Mouse (Mus musculus) lung, embryonic 15.5 days (tissue): ENCODE measurements around the gene 4833423E24Rik. TPM values are rescaled to one million over a fixed set of nuclear protein-coding genes. Genes with fewer than 3 reads are reported as not detected.

Experiments used
- ATAC-seq: fragments of 200-750 bp; cut with Nextera tagmentation; 2 replicates; pipeline ENCODE4 v1.8.0; 2017; ENCODE audit warnings: moderate number of reproducible peaks, borderline replicate concordance; ENCODE audit not compliant: low FRiP score, low TSS enrichment; ENCODE audit errors: extremely low read depth
- H3K27ac ChIP-seq: fragments of 300-500 bp; sonication (generic); 2 replicates; pipeline ENCODE4 v1.5.1; 2015; ENCODE audit warnings: moderate library complexity, mild to moderate bottlenecking, inconsistent platforms
- H3K27me3 ChIP-seq: fragments of 300-500 bp; sonication (generic); 2 replicates; pipeline ENCODE4 v1.6.1; 2015; ENCODE audit warnings: inconsistent platforms
- H3K36me3 ChIP-seq: fragments of 300-500 bp; sonication (generic); 2 replicates; pipeline ENCODE4 v1.6.1; 2015; ENCODE audit warnings: inconsistent platforms
- H3K4me1 ChIP-seq: fragments of 300-500 bp; sonication (generic); 2 replicates; pipeline ENCODE4 v1.6.1; 2015; ENCODE audit warnings: inconsistent platforms
- H3K4me2 ChIP-seq: fragments of 300-500 bp; sonication (generic); 2 replicates; pipeline ENCODE4 v1.6.1; 2015; ENCODE audit warnings: inconsistent platforms, mild to moderate bottlenecking, moderate library complexity
- H3K4me3 ChIP-seq: fragments of 300-500 bp; sonication (generic); 2 replicates; pipeline ENCODE4 v1.5.1; 2015; ENCODE audit warnings: mild to moderate bottlenecking, inconsistent platforms
- H3K9ac ChIP-seq: fragments of 300-500 bp; sonication (generic); 2 replicates; pipeline ENCODE4 v1.6.1; 2015; ENCODE audit warnings: inconsistent platforms
- H3K9me3 ChIP-seq: fragments of 300-500 bp; sonication (generic); 2 replicates; pipeline ENCODE4 v1.6.1; 2016; ENCODE audit warnings: inconsistent platforms
- WGBS: fragments of 180-500 bp; shearing (Covaris S2); methylation state at CpG from one replicate; pipeline ENCODE4 v1.1.7; 2015; 5-methylcytosine and 5-hydroxymethylcytosine counted together
- polyA plus RNA-seq: library from polyadenylated mRNA; unstranded; fragments of >200 nt; fragmentation: Nextera tagmentation; extraction: Ambion mirVana; gene quantifications from 2 replicates; pipeline ENCODE4 v1.2.1, GENCODE M21; 2015

4833423E24Rik gene
- polyA plus RNA-seq: 0.34 and 0.50 TPM in 2 replicates

- no peak for ATAC-seq
- Histone ChIP-seq H3K36me3 (no peaks in the 10 kb centered on the region), H3K4me3 (no peak within 1 kb of the TSS), H3K27ac (no peak within 1 kb of the TSS), H3K4me2 (no peak within 1 kb of the TSS), H3K27me3 (no peaks in the 10 kb centered on the region), H3K9me3 (no peaks in the 10 kb centered on the region), H3K9ac (no peak within 1 kb of the TSS), H3K4me1 (no peaks in the 10 kb centered on the region)
- WGBS: 31% methylated on average over 3 of the region's 4 CpGs
Measured at GRCm38 (mm10) chr2:85518879-85519278, at the start of gene 4833423E24Rik. TSS of gene 4833423E24Rik (minus strand) at chr2:85519024.

GRCm38 (mm10) chr2:85561187-85561586 is 42.4 kb upstream of the 4833423E24Rik start:
- Histone ChIP-seq H3K9me3 (no peaks in the 10 kb centered on the region), H3K9ac (no peak overlapping the region), H3K27ac (no peak overlapping the region), H3K4me2 (no peak overlapping the region), H3K4me1 (no peaks in the 10 kb centered on the region), H3K36me3 (no peaks in the 10 kb centered on the region), H3K27me3 (no peaks in the 10 kb centered on the region), H3K4me3 (no peak overlapping the region)
- ATAC-seq: no peak
- 17% methylated on average over 4 of the region's 4 CpGs for WGBS

GRCm38 (mm10) chr2:85560226-85560625 is 41.4 kb upstream of the 4833423E24Rik start:
- Histone ChIP-seq H3K9me3 (no peaks in the 10 kb centered on the region), H3K27ac (no peak overlapping the region), H3K9ac (no peak overlapping the region), H3K27me3 (no peaks in the 10 kb centered on the region), H3K4me3 (no peak overlapping the region), H3K4me2 (no peak overlapping the region), H3K36me3 (no peaks in the 10 kb centered on the region), H3K4me1 (no peaks in the 10 kb centered on the region)
- ATAC-seq: no peak
- 38% methylated on average over 4 of the region's 4 CpGs for WGBS

- no peaks in the 10 kb centered on the region for H3K36me3 ChIP-seq
- H3K4me3 ChIP-seq: no peak overlapping the region
- H3K9ac ChIP-seq: no peak overlapping the region
- H3K4me1 ChIP-seq: no peaks in the 10 kb centered on the region
- 52% methylated on average over 1 of the region's 1 CpGs for WGBS
- no peak overlapping the region for H3K4me2 ChIP-seq
- H3K9me3 ChIP-seq: no peaks in the 10 kb centered on the region
- ATAC-seq: no peak
- H3K27ac ChIP-seq: no peak overlapping the region
- H3K27me3 ChIP-seq: no peaks in the 10 kb centered on the region
Measured at GRCm38 (mm10) chr2:85554806-85555205, 36.0 kb upstream of the 4833423E24Rik start.

GRCm38 (mm10) chr2:85533934-85534333 is 15.1 kb upstream of the 4833423E24Rik start:
- WGBS: 84% methylated on average over 1 of the region's 1 CpGs

GRCm38 (mm10) chr2:85532082-85532778 is 13.4 kb upstream of the 4833423E24Rik start:
- H3K9ac ChIP-seq: no peak overlapping the region
- H3K4me3 ChIP-seq: no peak overlapping the region
- no peaks in the 10 kb centered on the region for H3K36me3 ChIP-seq
- no peak overlapping the region for H3K4me2 ChIP-seq
- H3K27me3 ChIP-seq: no peaks in the 10 kb centered on the region
- H3K27ac ChIP-seq: peak overlapping the region; percentile 64; the same call in 1 of the 2 replicates
- WGBS: 30% methylated on average over 2 of the region's 2 CpGs
- H3K4me1 ChIP-seq: no peaks in the 10 kb centered on the region; the same call in 1 of the 2 replicates
- H3K9me3 ChIP-seq: no peaks in the 10 kb centered on the region
- peak; percentile 67; the same call in 1 of the 2 replicates for ATAC-seq

More at GRCm38 (mm10) chr2:85533934-85534333, 15.1 kb upstream of the 4833423E24Rik start:
- Histone ChIP-seq H3K9me3 (no peaks in the 10 kb centered on the region), H3K4me1 (no peaks in the 10 kb centered on the region; the same call in 1 of the 2 replicates), H3K9ac (no peak overlapping the region), H3K36me3 (no peaks in the 10 kb centered on the region), H3K4me2 (no peak overlapping the region), H3K27ac (no peak overlapping the region), H3K4me3 (no peak overlapping the region), H3K27me3 (no peaks in the 10 kb centered on the region)
- ATAC-seq: no peak

- no peaks in the 10 kb centered on the region for H3K27me3 ChIP-seq
- ATAC-seq: no peak
- 92% methylated on average over 2 of the region's 2 CpGs for WGBS
- no peaks in the 10 kb centered on the region for H3K4me1 ChIP-seq
- no peaks in the 10 kb centered on the region for H3K36me3 ChIP-seq
- H3K27ac ChIP-seq: no peak overlapping the region
- no peaks in the 10 kb centered on the region for H3K9me3 ChIP-seq
- H3K4me2 ChIP-seq: no peak overlapping the region
- H3K4me3 ChIP-seq: no peak overlapping the region
- H3K9ac ChIP-seq: no peak overlapping the region
Measured at GRCm38 (mm10) chr2:85522859-85523489, 4.2 kb upstream of the 4833423E24Rik start.

GRCm38 (mm10) chr2:85518292-85518691 is 532 bp downstream of the 4833423E24Rik start:
- no peaks in the 10 kb centered on the region for H3K9me3 ChIP-seq
- no peak overlapping the region for H3K9ac ChIP-seq
- H3K27ac ChIP-seq: no peak overlapping the region
- no peaks in the 10 kb centered on the region for H3K27me3 ChIP-seq
- no peaks in the 10 kb centered on the region for H3K36me3 ChIP-seq
- no peak for ATAC-seq
- WGBS: 79% methylated on average over 10 of the region's 10 CpGs
- no peaks in the 10 kb centered on the region for H3K4me1 ChIP-seq
- no peak overlapping the region for H3K4me3 ChIP-seq
- H3K4me2 ChIP-seq: no peak overlapping the region

GRCm38 (mm10) chr2:85510376-85510775 is 8.4 kb downstream of the 4833423E24Rik start:
- Histone ChIP-seq H3K36me3 (no peaks in the 10 kb centered on the region), H3K9me3 (no peaks in the 10 kb centered on the region), H3K27ac (no peak overlapping the region), H3K9ac (no peak overlapping the region), H3K4me3 (no peak overlapping the region), H3K4me1 (no peaks in the 10 kb centered on the region), H3K27me3 (no peaks in the 10 kb centered on the region), H3K4me2 (no peak overlapping the region)
- ATAC-seq: no peak
- WGBS: 55% methylated on average over 3 of the region's 3 CpGs

- Histone ChIP-seq H3K36me3 (no peaks in the 10 kb centered on the region), H3K27me3 (no peaks in the 10 kb centered on the region), H3K4me1 (no peaks in the 10 kb centered on the region), H3K9ac (no peak overlapping the region), H3K4me2 (no peak overlapping the region), H3K27ac (no peak overlapping the region), H3K9me3 (no peaks in the 10 kb centered on the region), H3K4me3 (no peak overlapping the region)
- WGBS: 76% methylated on average over 5 of the region's 5 CpGs
- no peak for ATAC-seq
Measured at GRCm38 (mm10) chr2:85490396-85490795, 28.4 kb downstream of the 4833423E24Rik start.

GRCm38 (mm10) chr2:85466801-85467325 is 52.0 kb downstream of the 4833423E24Rik start:
- Histone ChIP-seq H3K9ac (no peak overlapping the region), H3K36me3 (no peaks in the 10 kb centered on the region), H3K9me3 (no peaks in the 10 kb centered on the region), H3K27me3 (no peaks in the 10 kb centered on the region), H3K4me3 (no peak overlapping the region), H3K4me2 (no peak overlapping the region), H3K4me1 (no peaks in the 10 kb centered on the region), H3K27ac (no peak overlapping the region)
- 71% methylated on average over 3 of the region's 3 CpGs for WGBS
- ATAC-seq: no peak

GRCm38 (mm10) chr2:85443539-85443938 is 75.3 kb downstream of the 4833423E24Rik start, which contains the start of gene Olfr995:
TSS of gene Olfr995 (minus strand) at chr2:85443639.
- no peak for ATAC-seq
- Histone ChIP-seq H3K4me2 (no peak within 1 kb of the TSS), H3K4me3 (no peak within 1 kb of the TSS), H3K27me3 (no peaks in the 10 kb centered on the region), H3K36me3 (no peaks in the 10 kb centered on the region), H3K9ac (no peak within 1 kb of the TSS), H3K4me1 (no peaks in the 10 kb centered on the region), H3K27ac (no peak within 1 kb of the TSS), H3K9me3 (no peaks in the 10 kb centered on the region)
- WGBS: 29% methylated on average over 1 of the region's 1 CpGs
